Mouse (Mus musculus): Measurements from ENCODE around the gene Ubl3.

DNA sequence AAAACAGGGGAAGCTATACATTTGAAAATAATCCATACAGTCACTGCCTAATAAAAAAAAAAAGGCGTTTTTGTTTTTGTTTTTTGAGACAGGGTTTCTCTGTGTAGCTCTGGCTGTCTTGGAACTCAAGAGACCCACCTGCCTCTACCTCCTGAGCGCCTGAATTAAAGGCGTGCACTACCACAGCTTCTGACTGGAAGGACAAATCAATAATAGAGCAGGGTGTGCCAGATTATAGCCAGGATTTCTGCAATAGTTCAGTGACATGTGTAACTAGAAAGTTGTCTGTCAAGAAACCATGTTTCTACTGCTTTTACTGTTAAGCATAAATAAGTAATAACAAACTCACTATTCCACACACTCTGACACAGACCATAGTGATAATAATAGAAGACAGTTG is 30.2 kb downstream of the Ubl3 start:
- no peak for TF ChIP-seq CTCF (IDR thresholded peaks at IDR 0.05; ENCODE audit: borderline replicate concordance, insufficient read depth, low read length)
- TF ChIP-seq POLR2A (IDR thresholded peaks at IDR 0.05; ENCODE audit: low read depth, low read length): no peak

All from embryonic fibroblast, embryonic 13.5 days (primary cell).